Mouse (Mus musculus) testis, postnatal 14 days (tissue): ENCODE data around the gene Eif2ak2.
A peak's percentile ranks its signal among the peaks of the same experiment; 100 is the strongest.

ENCODE experiments used
- DNase-seq: peaks from one replicate; pipeline ENCODE4 v3.0.0; 2021; ENCODE audit warnings: low spot score

The Eif2ak2 gene

GRCm38 (mm10) chr17:78834856-78835835 lies 47.2 kb downstream of the Eif2ak2 start, which contains the start of the genes Heatr5b and Gpatch11:
TSS of gene Heatr5b (minus strand) at chr17:78835364.
TSS of gene Gpatch11 (plus strand) at chr17:78835567.
- DNase-seq: peak; percentile 99

GRCm38 (mm10) chr17:78824346-78824745 lies 58.0 kb downstream of the Eif2ak2 start:
- DNase-seq: no peak

- DNase-seq: no peak
Observed at GRCm38 (mm10) chr17:78809582-78809981, 72.8 kb downstream of the Eif2ak2 start.

- no peak for DNase-seq
Observed at GRCm38 (mm10) chr17:78809019-78809418, 73.4 kb downstream of the Eif2ak2 start.
